Mouse (Mus musculus): ENCODE data around the gene Hist1h3b.

DNA sequence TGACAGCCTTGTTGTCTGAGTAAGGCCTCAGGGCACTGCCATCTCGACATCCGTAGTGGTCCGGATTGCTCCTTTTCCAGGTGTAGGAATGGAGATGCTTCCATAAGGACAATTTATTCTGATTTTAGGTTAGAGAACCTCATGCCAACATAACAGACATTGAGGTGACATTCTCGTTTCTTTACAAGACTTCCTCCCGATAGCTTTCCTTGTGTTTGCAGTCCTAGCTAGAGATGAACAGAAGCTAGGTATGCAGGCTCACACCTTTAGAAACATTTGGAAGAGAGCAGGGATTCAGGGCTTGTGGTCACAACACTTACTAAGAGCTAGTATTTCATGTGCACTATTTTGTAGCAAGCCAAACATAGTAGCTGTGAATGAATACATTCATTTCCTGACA, 8.9 kb upstream of the Hist1h3b start:
- no peak for TF ChIP-seq CTCF (conservative IDR thresholded peaks at IDR 0.05; ENCODE audit: insufficient read depth, insufficient read length, low read depth, low read length)
- TF ChIP-seq POLR2A (IDR thresholded peaks at IDR 0.05; ENCODE audit: low read depth, low read length), result no peak
